Mouse (Mus musculus): ENCODE results near the gene Med12l.

Med12l gene

GRCm38 (mm10) chr3:59005271-59005995 is at the start of gene Med12l:
Gene Med12l (plus strand): TSS chr3:59005825.
- in situ Hi-C loops (cut with MboI, MseI): no loop called here

- in situ Hi-C loops (cut with MboI, MseI): no loop called here
These were observed 44.5 kb upstream of the Med12l start for GRCm38 (mm10) chr3:58961166-58961565.

GRCm38 (mm10) chr3:58977413-58977812 is 28.2 kb upstream of the Med12l start:
- in situ Hi-C loops (cut with MboI, MseI): no loop called here

- in situ Hi-C loops (cut with MboI, MseI): no loop called here
These were observed 27.6 kb upstream of the Med12l start for GRCm38 (mm10) chr3:58977906-58978622.

GRCm38 (mm10) chr3:58980579-58980978 is 25.0 kb upstream of the Med12l start:
- in situ Hi-C loops (cut with MboI, MseI): loop anchor here (10.0 kb wide), 1 partner anchor 84 kb away; no protein-coding TSS in a partner anchor

GRCm38 (mm10) chr3:58982896-58983837 is 22.5 kb upstream of the Med12l start:
- in situ Hi-C loops (cut with MboI, MseI): loop anchor here (10.0 kb wide), 1 partner anchor 82 kb away; no protein-coding TSS in a partner anchor

- in situ Hi-C loops (cut with MboI, MseI): loop anchor here (10.0 kb wide), 1 partner anchor 81 kb away; no protein-coding TSS in a partner anchor
These were observed 21.6 kb upstream of the Med12l start for GRCm38 (mm10) chr3:58983838-58984598.

GRCm38 (mm10) chr3:58985816-58986215 is 19.8 kb upstream of the Med12l start:
- in situ Hi-C loops (cut with MboI, MseI): loop anchor here (5.0 to 10.0 kb wide), 2 partner anchors 41 to 79 kb away; no protein-coding TSS in a partner anchor

- in situ Hi-C loops (cut with MboI, MseI): loop anchor here (5.0 to 10.0 kb wide), 2 partner anchors 38 to 75 kb away; no protein-coding TSS in a partner anchor
These were observed 16.3 kb upstream of the Med12l start for GRCm38 (mm10) chr3:58989374-58989773.

GRCm38 (mm10) chr3:58990556-58990955 is 15.1 kb upstream of the Med12l start:
- in situ Hi-C loops (cut with MboI, MseI): no loop called here

GRCm38 (mm10) chr3:58992122-58992521 is 13.5 kb upstream of the Med12l start:
- in situ Hi-C loops (cut with MboI, MseI): no loop called here

- in situ Hi-C loops (cut with MboI, MseI): no loop called here
These were observed 12.0 kb upstream of the Med12l start for GRCm38 (mm10) chr3:58993619-58994018.

GRCm38 (mm10) chr3:59003756-59004155 is 1.9 kb upstream of the Med12l start:
- in situ Hi-C loops (cut with MboI, MseI): no loop called here

GRCm38 (mm10) chr3:59005996-59006730 is 538 bp downstream of the Med12l start:
- in situ Hi-C loops (cut with MboI, MseI): no loop called here

- in situ Hi-C loops (cut with MboI, MseI): no loop called here
These were observed 1.3 kb downstream of the Med12l start for GRCm38 (mm10) chr3:59006731-59007441.

- in situ Hi-C loops (cut with MboI, MseI): no loop called here
These were observed 4.7 kb downstream of the Med12l start for GRCm38 (mm10) chr3:59010276-59010675.

GRCm38 (mm10) chr3:59015698-59016412 is 10.2 kb downstream of the Med12l start:
- in situ Hi-C loops (cut with MboI, MseI): no loop called here

- in situ Hi-C loops (cut with MboI, MseI): no loop called here
These were observed 10.9 kb downstream of the Med12l start for GRCm38 (mm10) chr3:59016501-59016900.

- in situ Hi-C loops (cut with MboI, MseI): no loop called here
These were observed 15.6 kb downstream of the Med12l start for GRCm38 (mm10) chr3:59021236-59021635.

Data from T-helper 2 cell (primary cell).